Mouse (Mus musculus) intestine, postnatal 0 days (tissue): ENCODE data around the gene Tada2a. TPM values are rescaled to one million over a fixed set of nuclear protein-coding genes. Genes with fewer than 3 reads are reported as not detected.

Experiments
- ATAC-seq: fragments of 200-750 bp; cut with Nextera tagmentation; 2 replicates; pipeline ENCODE4 v1.8.0; 2017; ENCODE audit warnings: mild to moderate bottlenecking, moderate TSS enrichment, moderate library complexity
- H3K27ac ChIP-seq: fragments of 300-500 bp; sonication (generic); 2 replicates; pipeline ENCODE4 v1.5.1; 2014; ENCODE audit warnings: mild to moderate bottlenecking, low read depth, low read length, moderate library complexity
- H3K27me3 ChIP-seq: fragments of 300-500 bp; sonication (generic); replicated peaks from 2 replicates; pipeline ENCODE4 v1.6.1; 2014; ENCODE audit warnings: low read length, mixed read lengths; ENCODE audit not compliant: control insufficient read depth, insufficient read depth
- H3K36me3 ChIP-seq: fragments of 300-500 bp; sonication (generic); 2 replicates; pipeline ENCODE4 v1.6.1; 2014; ENCODE audit warnings: mild to moderate bottlenecking, moderate library complexity; ENCODE audit not compliant: control insufficient read depth, insufficient read depth
- H3K4me1 ChIP-seq: fragments of 300-500 bp; sonication (generic); replicated peaks from 2 replicates; pipeline ENCODE4 v1.6.1; 2014; ENCODE audit warnings: antibody characterized with exemption, low read length, mixed read lengths; ENCODE audit not compliant: control insufficient read depth, insufficient read depth
- H3K4me2 ChIP-seq: fragments of 300-500 bp; sonication (generic); replicated peaks from 2 replicates; pipeline ENCODE4 v1.6.1; 2014; ENCODE audit warnings: low read depth, mild to moderate bottlenecking, moderate library complexity
- H3K4me3 ChIP-seq: fragments of 300-500 bp; sonication (generic); 2 replicates; pipeline ENCODE4 v1.5.1; 2014; ENCODE audit warnings: low read depth, low read length
- H3K9ac ChIP-seq: fragments of 300-500 bp; sonication (generic); 2 replicates; pipeline ENCODE4 v1.6.1; 2014; ENCODE audit warnings: mild to moderate bottlenecking, low read depth, low read length
- H3K9me3 ChIP-seq: fragments of 300-500 bp; sonication (generic); 2 replicates; pipeline ENCODE4 v1.6.1; 2016; ENCODE audit warnings: mixed run types; ENCODE audit not compliant: control insufficient read depth
- CTCF ChIP-seq: sonication (generic); IDR thresholded peaks from 2 replicates; pipeline ENCODE4 v1.5.1; 2016; ENCODE audit warnings: low read depth, mild to moderate bottlenecking, control low read depth, antibody characterized with exemption, moderate library complexity
- whole genome bisulfite sequencing: fragments of 180-500 bp; shearing (Covaris S2); extraction: QIAGEN DNeasy Blood & Tissue Kit; methylation state at CpG from one replicate; pipeline ENCODE4 v1.1.7; 2014; 5-methylcytosine and 5-hydroxymethylcytosine counted together
- polyA plus RNA-seq: library from polyadenylated mRNA; unstranded; fragments of >200 nt; fragmentation: Nextera tagmentation; extraction: Ambion mirVana; gene quantifications from 2 replicates; pipeline ENCODE4 v1.2.1, GENCODE M21; 2015

Gene Tada2a
- polyA plus RNA-seq, 1 experiment from 2014 or later, result 8.3 TPM

- no peak overlapping the region for H3K9ac ChIP-seq
- H3K27ac ChIP-seq, result no peak overlapping the region
- H3K27me3 ChIP-seq, result no peaks in the 10 kb centered on the region
- H3K36me3 ChIP-seq, result peaks cover 21% of the 10 kb centered on the region
- no peaks in the 10 kb centered on the region for H3K4me1 ChIP-seq
- H3K4me2 ChIP-seq, result no peak overlapping the region
- no peak for ATAC-seq
- WGBS, result 72% methylated on average over 5 of the region's 5 CpGs
- no peak for TF ChIP-seq CTCF
- H3K4me3 ChIP-seq, result no peak overlapping the region
- no peaks in the 10 kb centered on the region for H3K9me3 ChIP-seq
Measured at GRCm38 (mm10) chr11:84097251-84097998, 32.0 kb downstream of the Tada2a start.

GRCm38 (mm10) chr11:84095084-84095483 lies 34.3 kb downstream of the Tada2a start:
- no peak overlapping the region for H3K4me2 ChIP-seq
- H3K9me3 ChIP-seq, result no peaks in the 10 kb centered on the region
- H3K4me1 ChIP-seq, result no peaks in the 10 kb centered on the region
- ATAC-seq, result no peak
- no peak for TF ChIP-seq CTCF
- H3K4me3 ChIP-seq, result no peak overlapping the region
- H3K27me3 ChIP-seq, result no peaks in the 10 kb centered on the region
- H3K9ac ChIP-seq, result no peak overlapping the region
- 84% methylated on average over 4 of the region's 4 CpGs for WGBS
- H3K36me3 ChIP-seq, result peaks cover 29% of the 10 kb centered on the region
- no peak overlapping the region for H3K27ac ChIP-seq

- Histone ChIP-seq H3K9ac (no peak overlapping the region), H3K4me3 (no peak overlapping the region), H3K27ac (no peak overlapping the region), H3K27me3 (no peaks in the 10 kb centered on the region), H3K4me1 (no peaks in the 10 kb centered on the region), H3K4me2 (no peak overlapping the region), H3K9me3 (no peaks in the 10 kb centered on the region), H3K36me3 (peaks cover 51% of the 10 kb centered on the region)
- TF ChIP-seq CTCF, result no peak
- WGBS, result 88% methylated on average over 8 of the region's 8 CpGs
- no peak for ATAC-seq
Measured at GRCm38 (mm10) chr11:84090572-84090971, 38.8 kb downstream of the Tada2a start.

- no peak overlapping the region for H3K4me2 ChIP-seq
- no peak overlapping the region for H3K27ac ChIP-seq
- no peaks in the 10 kb centered on the region for H3K4me1 ChIP-seq
- no peak for TF ChIP-seq CTCF
- no peaks in the 10 kb centered on the region for H3K27me3 ChIP-seq
- no peak overlapping the region for H3K4me3 ChIP-seq
- H3K36me3 ChIP-seq, result peaks cover 31% of the 10 kb centered on the region
- 96% methylated on average over 5 of the region's 5 CpGs for WGBS
- ATAC-seq, result no peak
- no peaks in the 10 kb centered on the region for H3K9me3 ChIP-seq
- no peak overlapping the region for H3K9ac ChIP-seq
Measured at GRCm38 (mm10) chr11:84081901-84082300, 47.5 kb downstream of the Tada2a start.

GRCm38 (mm10) chr11:84080327-84080726 lies 49.1 kb downstream of the Tada2a start:
- ATAC-seq, result peak; percentile 47; the same call in 1 of the 2 replicates
- Histone ChIP-seq H3K4me1 (no peaks in the 10 kb centered on the region), H3K27me3 (no peaks in the 10 kb centered on the region), H3K27ac (no peak overlapping the region), H3K36me3 (peaks cover 23% of the 10 kb centered on the region), H3K9ac (no peak overlapping the region), H3K9me3 (no peaks in the 10 kb centered on the region), H3K4me3 (no peak overlapping the region), H3K4me2 (no peak overlapping the region)
- 80% methylated on average over 3 of the region's 3 CpGs for WGBS
- no peak for TF ChIP-seq CTCF

GRCm38 (mm10) chr11:84079887-84080286 lies 49.5 kb downstream of the Tada2a start:
- Histone ChIP-seq H3K9ac (no peak overlapping the region), H3K27me3 (no peaks in the 10 kb centered on the region), H3K36me3 (peaks cover 23% of the 10 kb centered on the region), H3K4me2 (no peak overlapping the region), H3K27ac (no peak overlapping the region), H3K9me3 (no peaks in the 10 kb centered on the region), H3K4me3 (no peak overlapping the region), H3K4me1 (no peaks in the 10 kb centered on the region)
- no peak for TF ChIP-seq CTCF
- 0 out of 2 replicates have a peak, but pooled peaks have one; percentile 43 for ATAC-seq
- WGBS, result 63% methylated on average over 4 of the region's 4 CpGs
